Mouse (Mus musculus) liver, postnatal 0 days (tissue): ENCODE measurements around the gene Sh3gl1. TPM values are rescaled to one million over a fixed set of nuclear protein-coding genes. Genes with fewer than 3 reads are reported as not detected.

Experiments used
- ATAC-seq: fragments of 200-750 bp; cut with Nextera tagmentation; 2 replicates; pipeline ENCODE4 v1.8.0; 2017; ENCODE audit warnings: mild to moderate bottlenecking, moderate library complexity
- DNase-seq: peaks from one replicate; pipeline ENCODE4 v3.0.0-alpha.2; 2016
- H3K27ac ChIP-seq: fragments of 300-500 bp; sonication (generic); 2 replicates; pipeline ENCODE4 v1.5.1; 2014; ENCODE audit warnings: antibody characterized with exemption, moderate library complexity, mild to moderate bottlenecking, low read depth
- H3K27me3 ChIP-seq: fragments of 300-500 bp; sonication (generic); 2 replicates; pipeline ENCODE4 v1.6.1; 2014; ENCODE audit warnings: low read length, control low read depth, mixed read lengths; ENCODE audit not compliant: insufficient read depth
- H3K36me3 ChIP-seq: fragments of 300-500 bp; sonication (generic); replicated peaks from 2 replicates; pipeline ENCODE4 v1.6.1; 2014; ENCODE audit warnings: mild to moderate bottlenecking, control low read depth, low read length, moderate library complexity, mixed read lengths; ENCODE audit not compliant: insufficient read depth
- H3K4me1 ChIP-seq: fragments of 300-500 bp; sonication (generic); 2 replicates; pipeline ENCODE4 v1.6.1; 2014; ENCODE audit warnings: antibody characterized with exemption, mild to moderate bottlenecking, control low read depth; ENCODE audit not compliant: insufficient read depth
- H3K4me2 ChIP-seq: fragments of 300-500 bp; sonication (generic); 2 replicates; pipeline ENCODE4 v1.6.1; 2014; ENCODE audit warnings: low read depth, mild to moderate bottlenecking, low read length, moderate library complexity, mixed read lengths
- H3K4me3 ChIP-seq: fragments of 300-500 bp; sonication (generic); 2 replicates; pipeline ENCODE4 v1.5.1; 2014; ENCODE audit warnings: low read depth, low read length
- H3K9ac ChIP-seq: fragments of 300-500 bp; sonication (generic); replicated peaks from 2 replicates; pipeline ENCODE4 v1.6.1; 2014; ENCODE audit warnings: mild to moderate bottlenecking, moderate library complexity
- H3K9me3 ChIP-seq: fragments of 300-500 bp; sonication (generic); 2 replicates; pipeline ENCODE4 v1.6.1; 2016; ENCODE audit warnings: mild to moderate bottlenecking, control low read depth, low read length, mixed read lengths
- CTCF ChIP-seq: sonication (generic); IDR thresholded peaks from 2 replicates; pipeline ENCODE4 v1.5.1; 2016; ENCODE audit warnings: antibody characterized with exemption, low read depth
- EP300 ChIP-seq: IDR thresholded peaks from 2 replicates; pipeline ENCODE4 v1.6.1; 2016; ENCODE audit warnings: antibody characterized with exemption, low read depth, mild to moderate bottlenecking
- WGBS: fragments of 180-500 bp; shearing (Covaris S2); extraction: QIAGEN DNeasy Blood & Tissue Kit; methylation state at CpG from one replicate; pipeline ENCODE4 v1.1.7; 2014; ENCODE audit not compliant: insufficient replicate concordance; 5-methylcytosine and 5-hydroxymethylcytosine counted together
- polyA plus RNA-seq: library from polyadenylated mRNA; unstranded; fragments of >200 nt; fragmentation: Nextera tagmentation; extraction: Ambion mirVana; gene quantifications from 2 replicates; pipeline ENCODE4 v1.2.1, GENCODE M21; 2015

The Sh3gl1 gene
- polyA plus RNA-seq, 1 experiment from 2014 or later: 35.9 TPM

- Histone ChIP-seq H3K4me1 (peaks cover 28% of the 10 kb centered on the region), H3K4me3 (no peak overlapping the region), H3K36me3 (peaks cover 26% of the 10 kb centered on the region)
Observed at GRCm38 (mm10) chr17:56022989-56023290, 13.5 kb downstream of the Sh3gl1 start.

DNA sequence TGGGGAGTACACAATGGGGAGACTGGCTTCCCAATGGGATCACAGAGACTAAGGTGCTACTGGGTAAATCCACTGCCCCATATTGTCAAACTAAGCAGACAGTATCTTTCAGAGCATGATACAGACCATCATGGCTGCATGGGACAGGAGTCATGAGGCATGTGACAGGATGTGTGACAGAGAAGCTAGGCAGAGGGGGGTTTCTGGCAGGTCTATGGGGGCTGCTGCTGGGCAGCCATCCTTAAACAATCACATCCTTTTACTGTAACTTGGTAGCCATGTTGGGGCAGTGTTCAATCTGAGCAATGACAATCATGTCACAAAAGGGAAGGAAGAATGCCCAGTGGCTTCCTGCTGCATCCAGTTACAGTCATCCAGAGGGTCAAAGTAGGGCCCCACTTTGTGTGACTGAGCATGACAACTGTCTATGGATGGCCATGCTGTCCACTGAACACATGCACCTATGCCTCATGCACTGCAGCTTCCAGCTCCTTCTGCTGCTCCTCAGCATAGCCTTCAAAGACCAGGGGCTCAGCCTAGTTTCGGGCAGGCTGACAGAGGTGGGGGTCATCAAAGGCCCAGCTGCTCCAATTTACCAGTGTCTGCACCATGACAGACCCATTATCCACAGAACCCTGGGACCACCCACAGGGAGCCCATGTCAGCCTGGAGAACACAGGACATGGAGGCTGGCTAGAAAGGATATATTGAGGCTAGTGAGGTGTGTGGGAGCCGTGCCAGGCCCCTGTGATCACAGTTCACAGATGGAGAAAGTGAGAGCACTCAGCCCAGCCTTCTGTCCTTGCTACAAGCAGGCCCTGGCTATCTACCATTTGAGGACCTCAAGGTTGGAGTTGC, 14.1 kb downstream of the Sh3gl1 start:
- Histone ChIP-seq H3K27ac (peak overlapping the region; percentile 45; the same call in 1 of the 2 replicates), H3K9me3 (no peaks in the 10 kb centered on the region), H3K27me3 (no peaks in the 10 kb centered on the region), H3K4me2 (no peak overlapping the region), H3K4me3 (no peak overlapping the region), H3K4me1 (peaks cover 25% of the 10 kb centered on the region), H3K36me3 (peaks cover 32% of the 10 kb centered on the region), H3K9ac (no peak overlapping the region)
- no peak for ATAC-seq
- DNase-seq: no peak
- TF ChIP-seq EP300 (no peak), CTCF (no peak)
- 82% methylated on average over 2 of the region's 2 CpGs for WGBS

More at GRCm38 (mm10) chr17:56022989-56023290, 13.5 kb downstream of the Sh3gl1 start:
- no peaks in the 10 kb centered on the region for H3K27me3 ChIP-seq
- H3K27ac ChIP-seq: peak overlapping the region; percentile 45; the same call in 1 of the 2 replicates
- ATAC-seq (no peak), DNase-seq (no peak)
- WGBS: 83% methylated on average over 4 of the region's 4 CpGs
- TF ChIP-seq CTCF (no peak), EP300 (no peak)
- no peak overlapping the region for H3K4me2 ChIP-seq
- H3K9me3 ChIP-seq: no peaks in the 10 kb centered on the region
- H3K9ac ChIP-seq: no peak overlapping the region

GRCm38 (mm10) chr17:56021161-56021910, 15.1 kb downstream of the Sh3gl1 start:
- H3K27me3 ChIP-seq: no peaks in the 10 kb centered on the region
- no peak for DNase-seq
- 55% methylated on average over 4 of the region's 4 CpGs for WGBS
- H3K9me3 ChIP-seq: no peaks in the 10 kb centered on the region
- H3K4me3 ChIP-seq: no peak overlapping the region
- H3K4me1 ChIP-seq: peaks cover 25% of the 10 kb centered on the region
- peaks cover 42% of the 10 kb centered on the region for H3K36me3 ChIP-seq
- H3K27ac ChIP-seq: peak overlapping the region; percentile 16; the same call in 1 of the 2 replicates
- no peak for ATAC-seq
- H3K4me2 ChIP-seq: no peak overlapping the region
- no peak for TF ChIP-seq EP300
- no peak for TF ChIP-seq CTCF
- no peak overlapping the region for H3K9ac ChIP-seq

DNA sequence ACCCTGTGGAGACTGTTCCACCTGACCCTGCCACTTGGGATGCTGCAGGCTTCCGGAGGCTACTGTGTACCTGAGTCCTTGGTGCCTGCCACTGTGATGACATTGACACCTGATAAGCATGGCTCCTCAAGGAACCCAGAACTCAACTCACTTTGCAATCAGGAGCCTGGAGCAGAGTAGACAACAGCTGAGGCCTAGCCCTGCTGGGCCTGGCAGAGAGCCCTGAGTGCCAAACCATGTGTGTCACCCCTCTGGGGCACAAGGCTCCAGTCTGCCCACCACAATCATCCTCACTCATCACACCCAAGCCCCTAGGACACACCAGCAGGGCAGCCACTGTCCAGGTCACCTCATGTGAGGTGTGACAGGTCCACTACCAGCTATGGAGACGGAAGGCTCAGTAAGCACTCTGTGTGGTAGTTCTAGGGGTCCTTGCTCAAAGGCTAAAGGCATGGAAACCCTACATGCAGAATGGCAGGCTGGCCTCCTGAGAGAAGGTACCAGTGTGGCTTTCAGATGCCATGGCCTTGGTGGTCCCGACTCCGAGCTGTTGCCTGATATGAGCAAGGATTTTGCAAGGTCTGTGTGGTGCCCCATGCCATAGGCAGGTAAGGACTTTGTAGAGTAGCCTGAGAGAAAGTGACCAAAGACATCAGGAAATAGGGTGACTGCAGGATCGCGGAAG, 15.9 kb downstream of the Sh3gl1 start:
- TF ChIP-seq EP300 (no peak), CTCF (no peak)

DNA sequence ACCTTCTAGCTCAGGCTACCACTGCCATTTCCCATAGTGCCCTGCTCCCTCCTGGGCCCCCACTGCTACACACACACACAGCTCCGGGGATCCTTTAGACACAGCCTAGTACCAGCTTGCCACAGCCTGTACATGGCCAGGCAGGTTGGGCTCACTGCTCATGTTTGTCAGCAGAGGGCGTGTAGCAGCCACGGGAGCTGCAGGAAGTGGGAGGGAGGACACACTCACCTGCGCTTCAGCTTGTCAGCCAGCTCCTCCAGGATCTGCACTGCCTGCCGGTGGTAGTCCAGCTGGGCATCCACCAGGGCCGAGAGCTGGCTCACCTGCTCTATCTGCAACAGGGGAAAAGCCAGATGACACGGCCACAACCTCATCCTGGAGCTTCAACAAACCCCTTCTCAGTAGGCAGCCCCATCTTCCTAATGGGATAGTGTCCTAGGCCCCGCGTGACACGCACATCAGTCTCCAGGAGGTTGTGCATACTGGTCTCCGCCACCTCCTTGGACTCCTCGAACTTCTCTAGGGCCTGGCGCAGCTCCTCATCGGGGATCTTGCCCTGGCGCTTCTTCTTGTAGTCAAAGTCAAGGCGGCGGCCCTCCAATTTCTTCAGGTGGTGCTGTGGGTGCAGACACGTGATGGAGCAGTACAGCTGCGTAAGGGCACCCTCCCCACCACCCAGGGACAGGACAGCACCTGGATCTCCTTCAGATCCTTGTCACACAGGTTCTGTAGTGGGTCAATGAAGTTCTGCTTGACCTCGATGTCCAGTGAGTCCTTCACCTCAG, 17.9 kb downstream of the Sh3gl1 start:
- WGBS: 77% methylated on average over 20 of the region's 20 CpGs
- no peak overlapping the region for H3K4me2 ChIP-seq
- TF ChIP-seq EP300 (no peak), CTCF (peak; percentile 67)
- DNase-seq: no peak
- H3K4me3 ChIP-seq: no peak overlapping the region
- no peak overlapping the region for H3K9ac ChIP-seq
- H3K9me3 ChIP-seq: no peaks in the 10 kb centered on the region
- ATAC-seq: peak; percentile 30
- peaks cover 22% of the 10 kb centered on the region for H3K4me1 ChIP-seq
- H3K27me3 ChIP-seq: no peaks in the 10 kb centered on the region
- H3K27ac ChIP-seq: no peak overlapping the region
- peaks cover 55% of the 10 kb centered on the region for H3K36me3 ChIP-seq

More for the DNA sequence above, 15.9 kb downstream of the Sh3gl1 start:
- Histone ChIP-seq H3K9ac (no peak overlapping the region), H3K9me3 (no peaks in the 10 kb centered on the region), H3K27me3 (no peaks in the 10 kb centered on the region), H3K4me1 (peaks cover 25% of the 10 kb centered on the region), H3K4me3 (no peak overlapping the region), H3K4me2 (no peak overlapping the region), H3K36me3 (peaks cover 50% of the 10 kb centered on the region), H3K27ac (no peak overlapping the region)
- ATAC-seq: no peak
- no peak for DNase-seq
- WGBS: 80% methylated on average over 6 of the region's 6 CpGs
